Mouse (Mus musculus) kidney, adult 2 months (tissue): ENCODE measurements around the gene Hist2h4. TPM values are rescaled to one million over a fixed set of nuclear protein-coding genes. Genes with fewer than 3 reads are reported as not detected.

Experiments
- DNase-seq: peaks from one replicate; pipeline ENCODE4 v3.0.0; 2021
- H3K27ac ChIP-seq: fragments of 200-500 bp; 2 replicates; pipeline ENCODE4 v1.5.1; 2012; ENCODE audit warnings: low read depth, low read length, control low read depth, inconsistent platforms; ENCODE audit not compliant: insufficient read depth
- H3K27me3 ChIP-seq: fragments of 200-500 bp; replicated peaks from 2 replicates; pipeline ENCODE4 v1.6.1; 2012; ENCODE audit warnings: mild to moderate bottlenecking, moderate library complexity, low read length, inconsistent platforms; ENCODE audit not compliant: control insufficient read depth, insufficient read depth
- H3K36me3 ChIP-seq: fragments of 200-500 bp; 2 replicates; pipeline ENCODE4 v1.6.1; 2012; ENCODE audit warnings: mild to moderate bottlenecking, moderate library complexity, low read length, inconsistent platforms; ENCODE audit not compliant: control insufficient read depth, insufficient read depth
- H3K4me1 ChIP-seq: fragments of 200-500 bp; 2 replicates; pipeline ENCODE4 v1.6.1; 2011; ENCODE audit warnings: low read length; ENCODE audit not compliant: control insufficient read depth, insufficient read depth
- H3K4me3 ChIP-seq: fragments of 200-500 bp; 2 replicates; pipeline ENCODE4 v1.5.1; 2011; ENCODE audit warnings: mild to moderate bottlenecking, low read depth, low read length, control low read depth; ENCODE audit not compliant: insufficient read depth
- CTCF ChIP-seq: fragments of 200-500 bp; conservative IDR thresholded peaks from 2 replicates; pipeline ENCODE4 v1.5.1; 2011; ENCODE audit warnings: low read depth, mild to moderate bottlenecking, control low read depth, low read length, moderate library complexity, mixed read lengths; ENCODE audit not compliant: insufficient read depth, insufficient read length
- POLR2A ChIP-seq: fragments of 200-500 bp; IDR thresholded peaks from one replicate; pipeline ENCODE4 v1.6.1; 2011; ENCODE audit warnings: low read depth, low read length, control low read depth
- WGBS: fragments of 180-500 bp; shearing (Covaris S2); methylation state at CpG from one replicate; pipeline ENCODE4 v1.1.7; 2018; 5-methylcytosine and 5-hydroxymethylcytosine counted together
- polyA plus RNA-seq: library from polyadenylated mRNA; depleted of rRNA; stranded (reverse); fragments of >200 nt; gene quantifications from 2 replicates; pipeline ENCODE4 v1.2.3, GENCODE M21; 2012

Hist2h4 gene
- polyA plus RNA-seq, 1 experiment: 1.5 TPM

GRCm38 (mm10) chr3:96261623-96262022 lies 1.5 kb downstream of the Hist2h4 start:
- DNase-seq: no peak
- H3K27me3 ChIP-seq: no peaks in the 10 kb centered on the region
- H3K4me3 ChIP-seq: no peak overlapping the region
- H3K27ac ChIP-seq: peak overlapping the region; percentile 60; the same call in 1 of the 2 replicates
- WGBS: 70% methylated on average over 3 of the region's 3 CpGs
- peaks cover 4% of the 10 kb centered on the region; the same call in 1 of the 2 replicates for H3K4me1 ChIP-seq
- TF ChIP-seq CTCF: no peak
- TF ChIP-seq POLR2A: no peak
- no peaks in the 10 kb centered on the region for H3K36me3 ChIP-seq

- DNase-seq: no peak
- TF ChIP-seq CTCF (no peak), POLR2A (no peak)
- 95% methylated on average over 5 of the region's 5 CpGs for WGBS
- H3K36me3 ChIP-seq: no peaks in the 10 kb centered on the region
- H3K27me3 ChIP-seq: no peaks in the 10 kb centered on the region
- no peak overlapping the region for H3K27ac ChIP-seq
- H3K4me3 ChIP-seq: no peak overlapping the region
- peaks cover 4% of the 10 kb centered on the region; the same call in 1 of the 2 replicates for H3K4me1 ChIP-seq
Measured at GRCm38 (mm10) chr3:96260220-96260619, 2.9 kb downstream of the Hist2h4 start.

GRCm38 (mm10) chr3:96257190-96257589 lies 5.9 kb downstream of the Hist2h4 start:
- peaks cover 4% of the 10 kb centered on the region; the same call in 1 of the 2 replicates for H3K4me1 ChIP-seq
- H3K4me3 ChIP-seq: no peak overlapping the region
- 80% methylated on average over 3 of the region's 3 CpGs for WGBS
- H3K27me3 ChIP-seq: no peaks in the 10 kb centered on the region
- no peak for DNase-seq
- H3K27ac ChIP-seq: no peak overlapping the region
- TF ChIP-seq POLR2A (no peak), CTCF (no peak)
- H3K36me3 ChIP-seq: no peaks in the 10 kb centered on the region

GRCm38 (mm10) chr3:96255926-96256593 lies 7.1 kb downstream of the Hist2h4 start:
- Histone ChIP-seq H3K27me3 (no peaks in the 10 kb centered on the region), H3K4me1 (no peaks in the 10 kb centered on the region), H3K4me3 (no peak overlapping the region), H3K27ac (no peak overlapping the region), H3K36me3 (no peaks in the 10 kb centered on the region)
- TF ChIP-seq POLR2A (no peak), CTCF (no peak)
- WGBS: 65% methylated on average over 5 of the region's 5 CpGs
- no peak for DNase-seq

- 82% methylated on average over 10 of the region's 10 CpGs for WGBS
- no peak for DNase-seq
- H3K27me3 ChIP-seq: no peaks in the 10 kb centered on the region
Measured at GRCm38 (mm10) chr3:96254683-96255355, 8.3 kb downstream of the Hist2h4 start.

GRCm38 (mm10) chr3:96251787-96252186 lies 11.3 kb downstream of the Hist2h4 start:
- Histone ChIP-seq H3K27me3 (no peaks in the 10 kb centered on the region), H3K27ac (no peak overlapping the region), H3K4me3 (no peak overlapping the region), H3K36me3 (no peaks in the 10 kb centered on the region), H3K4me1 (no peaks in the 10 kb centered on the region)
- 87% methylated on average over 3 of the region's 3 CpGs for WGBS
- TF ChIP-seq POLR2A (no peak), CTCF (no peak)
- no peak for DNase-seq

More at GRCm38 (mm10) chr3:96254683-96255355, 8.3 kb downstream of the Hist2h4 start:
- no peaks in the 10 kb centered on the region for H3K36me3 ChIP-seq
- no peak overlapping the region for H3K4me3 ChIP-seq
- no peaks in the 10 kb centered on the region for H3K4me1 ChIP-seq
- H3K27ac ChIP-seq: no peak overlapping the region
- TF ChIP-seq CTCF (no peak), POLR2A (no peak)

- H3K27ac ChIP-seq: no peak overlapping the region
- H3K4me1 ChIP-seq: no peaks in the 10 kb centered on the region
- no peak for DNase-seq
- H3K4me3 ChIP-seq: no peak overlapping the region
- H3K36me3 ChIP-seq: no peaks in the 10 kb centered on the region
- H3K27me3 ChIP-seq: no peaks in the 10 kb centered on the region
- WGBS: 74% methylated on average over 3 of the region's 3 CpGs
- TF ChIP-seq POLR2A: no peak
- TF ChIP-seq CTCF: no peak
Measured at GRCm38 (mm10) chr3:96250890-96251289, 12.2 kb downstream of the Hist2h4 start.
